Mouse (Mus musculus): ENCODE data around the gene Ado. TPM values are rescaled to one million over a fixed set of nuclear protein-coding genes. Genes with fewer than 3 reads are reported as not detected.

Gene Ado
- 10 to 100 TPM; 10.3 to 14.5 TPM for polyA plus RNA-seq (2017; shearing (Covaris generic))

DNA sequence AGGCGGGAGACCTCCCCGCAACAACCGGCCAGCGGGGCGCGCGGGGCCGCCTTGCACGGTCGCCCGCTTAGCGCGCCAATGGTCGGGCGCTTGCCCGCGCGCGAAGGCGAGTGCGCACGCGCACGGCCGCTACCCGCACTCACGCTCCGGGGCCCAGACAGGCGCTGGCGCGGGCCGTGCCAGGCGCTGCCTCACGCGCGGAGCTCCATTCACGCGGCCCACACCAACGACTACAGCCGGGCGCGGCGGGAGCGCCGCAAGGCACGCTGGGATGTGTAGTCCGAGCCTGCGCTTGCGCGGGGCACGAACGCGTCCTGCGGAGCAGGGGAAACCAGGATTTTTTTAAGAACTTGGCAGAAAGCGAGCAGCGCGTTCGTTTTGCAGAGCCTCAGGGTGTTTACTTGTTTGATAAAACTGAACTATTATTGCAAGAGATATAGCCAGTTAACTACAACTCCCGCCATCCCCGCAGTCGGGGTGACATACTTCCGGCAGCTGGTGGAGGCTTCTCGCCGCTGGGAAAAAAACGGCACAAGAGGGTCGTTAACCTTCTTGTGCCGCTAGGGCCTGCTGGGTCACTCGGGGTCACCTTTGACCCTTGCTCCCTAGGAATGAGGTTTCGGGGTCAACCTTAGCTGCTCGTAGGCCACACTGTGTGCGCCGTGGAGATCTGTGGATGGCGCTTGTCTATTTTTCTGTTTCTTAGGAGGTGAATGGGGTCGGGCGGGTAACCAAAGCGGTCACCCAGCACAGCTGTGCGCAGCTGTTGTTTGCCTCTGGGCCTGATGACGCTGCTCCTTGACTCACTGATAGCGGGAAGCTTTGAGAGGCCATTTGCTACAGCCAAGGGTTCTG lies at the start of gene Ado:
Gene Ado (minus strand): TSS at position 79 of the 855 bp plus-strand sequence.

DNA sequence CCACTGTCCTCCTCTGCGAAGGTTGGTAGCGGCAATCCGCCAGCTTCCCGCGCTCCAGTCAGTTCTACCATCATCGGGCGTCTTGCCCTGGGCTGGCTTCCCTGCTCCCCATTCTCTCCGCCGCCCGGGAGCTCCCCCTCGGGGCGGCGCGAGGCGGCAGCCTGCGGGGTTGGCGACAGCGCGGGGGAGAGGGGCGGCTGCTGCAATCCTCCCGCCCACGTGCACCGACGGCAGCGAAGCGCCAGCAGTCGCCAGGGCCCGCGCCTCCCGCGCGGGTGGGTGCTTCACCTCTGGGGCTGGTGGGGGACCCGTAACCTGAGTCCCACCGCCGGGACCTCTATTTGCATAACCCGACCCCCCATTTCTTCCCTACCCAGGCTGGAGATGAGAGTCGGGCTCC lies 13.5 kb downstream of the Ado start, which contains the start of gene Egr2:
Gene Egr2 (plus strand): TSS at position 220 of the 400 bp plus-strand sequence.

Other genes with a start within 250 kb of the Ado start
- gene Egr2, start 13.5 kb downstream of the Ado start, polyA plus RNA-seq (2017; shearing (Covaris generic)) = 10 to 100 TPM; 44.0 to 72.4 TPM